Mouse (Mus musculus): ENCODE data around the gene B3glct.

DNA sequence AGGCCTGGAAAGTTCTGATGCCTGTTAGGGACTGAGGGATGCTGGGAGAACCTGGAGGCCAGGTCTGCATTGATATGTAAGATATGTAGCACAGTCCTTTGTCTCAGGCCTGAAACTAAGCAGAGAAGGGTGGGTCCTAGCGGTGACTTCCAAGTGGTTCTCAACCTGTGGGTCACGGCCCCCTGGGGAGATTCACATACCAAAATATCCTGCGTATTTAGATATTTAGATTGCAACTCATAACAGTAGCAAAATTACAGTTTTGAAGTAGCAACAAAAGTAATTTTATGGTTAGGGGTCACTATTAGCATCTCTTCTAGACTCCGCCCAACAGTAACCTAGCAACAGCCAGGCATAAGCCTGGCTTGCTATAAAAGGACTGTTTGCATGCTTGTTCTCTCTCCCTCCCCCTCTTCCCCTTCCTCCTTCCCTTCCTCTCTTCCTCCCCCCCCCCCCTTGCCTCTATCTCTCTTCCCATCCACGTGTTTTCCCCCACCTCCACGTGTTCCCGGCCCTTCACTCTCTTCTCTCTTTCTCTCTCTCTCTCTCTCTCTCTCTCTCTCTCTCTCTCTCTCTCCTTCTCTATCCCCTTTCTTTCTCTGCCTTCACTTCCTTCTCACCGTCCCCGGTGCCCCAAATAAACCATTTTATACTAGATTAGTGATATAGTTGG, 19.2 kb upstream of the B3glct start:
- no peak for TF ChIP-seq CTCF (IDR thresholded peaks at IDR 0.05; ENCODE audit: control insufficient read depth, insufficient read depth, low read length)
- TF ChIP-seq POLR2A (IDR thresholded peaks at IDR 0.05; ENCODE audit: borderline replicate concordance, control insufficient read depth, low read depth, low read length) = no peak

Measured in bone marrow, adult 2 months (tissue).